Mouse (Mus musculus): ENCODE measurements around the gene Fbxo33.
"Not testable (repeated sequence)": the region's sequence is repeated elsewhere in the genome, so short reads cannot be mapped to it uniquely, and the experiment has no call there.

Fbxo33 gene

DNA sequence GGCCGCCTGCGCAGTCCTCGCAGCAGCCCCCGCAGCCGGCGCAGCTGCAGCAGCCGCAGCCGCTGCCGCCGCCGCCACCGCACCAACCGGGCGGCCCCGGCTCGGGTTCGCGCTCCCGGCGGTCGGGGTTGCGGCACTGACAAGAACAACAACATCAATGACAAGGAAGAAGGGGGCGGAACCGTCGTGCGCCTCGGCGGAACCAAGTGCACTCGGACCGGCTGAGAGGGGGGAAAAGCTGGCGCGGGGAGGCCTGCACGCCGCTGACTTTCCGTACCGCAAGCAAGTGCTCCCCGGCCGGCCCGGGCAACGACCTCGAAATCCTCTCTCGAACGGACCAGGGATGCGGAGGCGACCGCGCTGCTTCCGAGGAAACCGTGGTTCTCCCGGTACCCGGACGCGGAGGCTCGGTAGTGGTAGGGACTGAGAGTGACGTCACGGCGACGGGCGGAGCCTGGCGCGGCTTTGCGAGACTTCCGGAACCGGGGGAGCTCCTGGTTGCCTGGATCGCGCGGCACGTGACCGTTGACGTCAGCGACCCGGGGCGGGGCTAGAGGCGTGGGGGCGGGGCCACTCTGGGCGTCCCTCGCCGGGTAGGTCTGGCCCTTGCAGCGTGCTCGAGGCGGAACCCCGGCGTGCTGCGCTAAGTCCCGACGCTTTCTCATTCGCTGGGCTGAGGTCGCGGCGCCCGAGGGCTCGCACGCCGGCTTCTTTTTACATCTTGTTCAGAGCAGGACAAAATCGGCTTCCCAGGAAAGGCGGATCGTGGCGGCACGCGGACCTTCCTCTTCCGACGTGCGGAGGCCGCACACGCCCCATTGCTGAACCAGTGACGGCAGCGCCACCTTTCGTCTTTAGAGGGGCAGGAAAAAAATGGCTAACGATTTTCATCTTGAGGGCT, at the start of gene Fbxo33:
TSS of gene Fbxo33 (minus strand) at position 401 of the 901 bp plus-strand sequence.
- CTCF ChIA-PET: interaction anchor here (1.0 to 1.2 kb wide), 2 partner anchors 10 to 13 kb away, joined by 4 to 5 read pairs; no protein-coding TSS in a partner anchor

GRCm38 (mm10) chr12:59265942-59266231, 46.4 kb upstream of the Fbxo33 start:
- CTCF ChIA-PET: no interaction called here

- CTCF ChIA-PET: no interaction called here
These were observed 45.8 kb upstream of the Fbxo33 start for GRCm38 (mm10) chr12:59265207-59265941.

GRCm38 (mm10) chr12:59262841-59263240, 43.3 kb upstream of the Fbxo33 start:
- CTCF ChIA-PET: no interaction called here

DNA sequence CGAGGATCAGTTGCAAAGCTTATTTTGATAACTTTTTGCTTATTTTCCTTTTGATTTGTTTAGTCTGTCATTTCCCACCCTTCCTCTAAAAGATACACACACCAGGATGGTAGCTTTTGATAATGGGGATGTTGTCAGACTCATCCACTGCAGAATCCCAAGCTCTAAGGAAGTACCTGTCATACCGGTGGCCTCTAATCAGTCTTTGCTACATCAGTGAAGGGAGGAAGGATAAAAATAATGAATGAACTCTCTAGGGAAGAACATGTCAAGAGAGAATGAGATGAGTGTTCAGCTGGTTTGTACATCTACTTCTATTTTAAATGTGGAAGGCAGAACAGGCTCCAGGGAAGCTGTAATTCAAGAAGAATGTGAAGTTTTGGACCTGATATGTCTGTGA, 41.3 kb upstream of the Fbxo33 start:
- CTCF ChIA-PET: no interaction called here

DNA sequence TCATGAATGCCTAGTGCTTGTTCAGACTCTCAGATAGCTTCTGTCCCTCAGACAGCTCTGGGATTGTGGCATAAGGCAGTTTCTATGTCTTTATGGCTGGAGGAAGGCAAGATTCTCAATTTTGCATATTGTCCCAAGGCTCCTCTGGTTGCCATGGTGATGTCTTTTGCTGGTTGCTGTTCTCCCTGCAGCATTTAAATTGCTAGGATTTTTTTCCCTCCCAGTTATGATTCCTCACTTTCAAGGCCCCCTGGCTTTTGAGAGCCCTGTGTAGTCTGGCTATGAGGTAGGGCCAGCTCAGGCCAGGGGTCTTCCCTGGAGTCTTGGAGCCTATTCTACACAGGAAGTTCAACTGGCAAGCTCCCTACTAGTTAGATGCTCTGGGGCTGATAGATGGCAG, 40.8 kb upstream of the Fbxo33 start:
- CTCF ChIA-PET: no interaction called here

- CTCF ChIA-PET: no interaction called here
These were observed 39.5 kb upstream of the Fbxo33 start for GRCm38 (mm10) chr12:59259015-59259414.

- CTCF ChIA-PET: interaction anchor here (0.7 kb wide), 1 partner anchor 905 kb away, joined by 5 read pairs; no protein-coding TSS in a partner anchor
These were observed 30.8 kb upstream of the Fbxo33 start for GRCm38 (mm10) chr12:59250259-59250827.

DNA sequence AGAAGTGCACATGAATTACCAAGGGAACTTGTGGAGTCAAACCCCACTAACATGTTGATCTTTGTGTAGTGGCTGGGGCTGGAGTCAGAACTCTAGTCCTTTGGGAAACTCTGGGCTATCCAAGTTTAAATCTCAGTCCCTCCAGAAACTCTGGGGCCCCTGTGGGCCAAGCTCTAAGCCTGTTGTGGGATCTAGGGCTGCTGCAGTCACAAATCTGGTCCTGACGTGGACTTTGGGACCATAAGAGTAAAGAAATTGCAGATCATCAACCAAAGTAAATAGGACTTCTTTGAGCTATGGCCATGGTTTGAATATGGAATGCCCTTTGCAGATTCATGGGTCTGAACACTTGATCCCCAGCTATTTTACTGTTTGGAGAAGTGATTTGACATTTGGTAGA, 29.4 kb upstream of the Fbxo33 start:
- CTCF ChIA-PET: no interaction called here

GRCm38 (mm10) chr12:59241031-59241430, 21.5 kb upstream of the Fbxo33 start:
- CTCF ChIA-PET: not testable (repeated sequence)

GRCm38 (mm10) chr12:59238434-59238833, 18.9 kb upstream of the Fbxo33 start:
- CTCF ChIA-PET: no interaction called here

DNA sequence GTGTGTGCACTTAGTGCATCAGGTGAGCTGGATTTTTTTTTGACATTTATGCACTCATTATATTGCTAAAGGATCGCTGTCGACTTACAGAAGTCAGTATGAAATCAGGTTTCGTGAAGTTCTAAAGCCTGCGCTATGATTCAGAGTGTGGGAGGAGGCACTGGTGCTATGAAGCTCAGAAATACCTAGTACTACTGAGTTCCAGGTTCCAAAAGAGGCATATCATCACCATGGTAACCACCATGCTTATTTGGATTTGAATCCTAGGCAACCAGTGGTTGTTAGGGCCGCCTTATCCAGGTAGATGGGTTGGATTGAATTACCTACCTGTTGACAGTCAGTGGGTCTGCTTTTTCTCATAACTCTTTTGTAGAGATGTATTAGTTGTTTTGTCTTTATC, 8.9 kb upstream of the Fbxo33 start:
- CTCF ChIA-PET: no interaction called here

DNA sequence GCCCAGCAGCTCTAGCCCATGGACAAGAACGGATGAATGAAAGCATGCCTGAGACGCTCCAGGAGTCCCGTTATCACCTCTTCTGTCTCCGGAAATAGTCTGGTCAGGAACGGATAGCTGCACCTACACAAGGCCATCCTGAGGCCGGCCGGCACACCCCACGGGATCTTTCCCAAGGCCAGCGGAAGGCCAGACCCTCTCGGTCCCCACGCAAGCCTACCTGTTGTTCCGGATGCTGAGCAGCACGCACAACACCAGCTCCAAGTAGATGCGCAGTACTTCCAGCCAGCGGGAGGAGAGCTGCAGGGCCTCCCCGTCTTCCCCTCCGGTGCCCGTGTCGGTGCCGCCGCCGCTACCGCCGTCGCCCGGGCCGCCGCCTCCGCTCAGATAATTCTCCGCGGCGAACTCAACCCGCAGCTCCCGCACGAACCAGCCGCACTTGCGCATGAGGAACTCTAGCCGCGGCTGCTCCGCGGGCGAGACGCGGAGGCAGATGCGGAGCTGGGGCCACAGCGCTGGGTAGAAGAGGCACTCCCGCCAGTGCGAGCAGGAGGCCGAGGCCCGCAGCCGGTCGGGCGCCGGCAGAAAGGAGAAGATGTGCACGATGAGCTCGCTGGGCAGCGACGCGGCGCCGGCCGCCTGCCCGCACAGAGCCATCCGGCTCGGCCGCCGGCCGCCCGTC, 744 bp downstream of the Fbxo33 start:
- CTCF ChIA-PET: interaction anchor here (1.0 to 1.1 kb wide), 2 partner anchors 10 to 13 kb away, joined by 3 to 5 read pairs; no protein-coding TSS in a partner anchor

- CTCF ChIA-PET: interaction anchor here (0.6 kb wide), 1 partner anchor 875 kb away, joined by 3 read pairs; no protein-coding TSS in a partner anchor
These were observed 2.2 kb downstream of the Fbxo33 start for GRCm38 (mm10) chr12:59217331-59217730.

DNA sequence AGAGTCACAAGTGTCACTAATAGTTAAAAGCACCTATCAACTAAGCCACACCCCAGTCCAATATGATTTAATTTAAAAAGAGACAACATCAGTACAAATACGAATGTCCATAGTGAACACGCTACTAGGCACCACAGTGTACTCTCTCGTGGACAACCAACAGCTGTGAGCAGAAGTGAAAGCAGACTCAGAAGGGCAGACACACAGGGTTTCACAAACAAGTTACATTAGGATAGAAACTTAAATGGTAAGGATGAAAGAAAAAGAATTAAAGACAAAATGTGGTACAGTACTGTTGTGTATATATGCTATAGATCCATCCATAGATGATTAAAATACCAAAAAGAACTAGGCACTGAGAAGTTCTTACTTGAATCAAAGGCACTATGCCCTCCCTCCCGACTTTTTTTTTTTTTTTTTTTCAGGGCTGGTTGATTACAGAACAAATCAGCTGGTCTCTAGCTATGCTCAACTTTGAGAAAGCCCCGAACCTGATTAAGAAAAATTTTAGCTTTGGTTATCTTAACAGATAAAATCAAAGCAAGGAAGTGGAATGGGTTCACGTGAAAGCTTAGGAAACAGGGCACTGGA, 2.8 kb downstream of the Fbxo33 start:
- CTCF ChIA-PET: interaction anchor here (0.6 kb wide), 1 partner anchor 876 kb away, joined by 3 read pairs; no protein-coding TSS in a partner anchor

GRCm38 (mm10) chr12:59216176-59216575, 3.3 kb downstream of the Fbxo33 start:
- CTCF ChIA-PET: interaction anchor here (0.5 to 1.0 kb wide), 2 partner anchors 10 to 1377 kb away, joined by 3 to 4 read pairs; no protein-coding TSS in a partner anchor

DNA sequence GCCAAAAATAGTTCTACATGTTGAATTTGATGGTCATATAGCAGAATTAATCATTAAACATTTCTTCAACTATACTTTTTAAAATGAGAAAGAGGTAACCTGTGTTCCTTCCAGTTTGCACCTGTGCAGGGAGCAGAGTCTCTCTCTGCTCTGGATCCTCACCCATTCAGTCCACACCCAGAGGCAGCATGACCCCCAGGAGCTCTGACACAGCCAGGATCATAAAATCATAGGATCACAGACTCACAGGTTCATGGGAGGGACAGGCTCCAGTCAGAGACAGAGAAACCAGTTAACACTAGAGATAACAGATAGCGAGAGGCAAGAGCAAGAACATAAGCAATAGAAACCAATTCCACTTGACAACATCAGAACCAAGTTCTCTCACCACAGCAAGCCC, 11.7 kb downstream of the Fbxo33 start:
- CTCF ChIA-PET: interaction anchor here (0.6 kb wide), 1 partner anchor 150 kb away, joined by 3 read pairs; no protein-coding TSS in a partner anchor

DNA sequence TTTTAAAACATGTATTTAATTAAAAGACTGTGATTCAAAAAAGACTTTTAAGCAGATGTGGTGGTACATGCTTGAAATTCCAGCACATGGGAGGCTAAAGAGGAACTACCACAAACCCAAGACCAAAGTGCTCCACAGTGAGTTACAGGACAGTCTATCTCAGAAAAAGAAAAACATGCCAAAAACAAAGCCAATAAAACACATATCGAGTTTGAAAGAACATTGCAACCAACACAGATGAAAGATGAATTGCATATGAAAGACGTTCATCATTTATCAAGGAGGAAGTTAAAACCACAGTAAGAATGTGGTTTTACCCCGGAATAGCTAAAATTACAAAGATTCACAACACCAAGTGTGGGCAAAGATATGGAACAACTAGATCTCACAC, 12.5 kb downstream of the Fbxo33 start:
- CTCF ChIA-PET: interaction anchor here (1.8 kb wide), 1 partner anchor 8 kb away, joined by 4 read pairs; no protein-coding TSS in a partner anchor

DNA sequence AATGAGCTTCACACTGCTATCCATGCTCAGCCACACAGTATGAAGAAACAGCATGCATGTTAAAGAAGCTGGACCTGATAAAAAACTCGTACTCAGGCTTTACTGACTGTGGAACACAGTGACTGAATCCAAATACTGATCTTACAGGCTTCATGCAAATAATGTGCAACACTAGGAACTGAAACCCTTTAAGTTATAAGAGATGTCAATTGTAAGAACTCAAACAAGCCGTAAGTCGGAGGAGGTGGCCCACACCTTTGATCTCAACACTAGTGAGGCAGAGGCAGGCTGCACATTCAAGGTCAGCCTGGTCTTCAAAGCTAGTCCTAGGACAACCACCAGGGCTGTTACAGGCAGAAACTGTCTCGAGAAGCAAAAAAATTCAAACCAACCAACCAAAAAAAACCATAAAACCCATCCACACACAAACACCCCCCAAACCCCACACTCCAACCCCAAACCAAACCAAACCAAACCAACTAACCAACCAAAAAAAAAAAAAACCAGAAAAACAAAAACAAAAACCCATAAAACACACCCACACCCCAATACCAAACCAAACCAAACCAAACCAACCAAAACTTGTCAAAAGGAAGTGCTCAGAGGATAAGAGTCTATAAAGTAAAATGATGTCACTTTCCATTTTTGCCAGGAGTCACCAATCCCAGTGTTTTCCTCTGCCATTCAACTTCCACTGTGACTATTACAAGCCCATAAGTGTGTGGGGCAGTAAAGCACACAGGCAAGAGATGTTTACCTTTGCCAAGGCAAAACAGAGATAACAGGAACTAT, 13.1 kb downstream of the Fbxo33 start:
- CTCF ChIA-PET: interaction anchor here (1.2 to 1.8 kb wide), 3 partner anchors 9 to 14 kb away, joined by 3 to 4 read pairs (median 4); no protein-coding TSS in a partner anchor

- CTCF ChIA-PET: interaction anchor here (1.2 to 1.8 kb wide), 3 partner anchors 10 to 15 kb away, joined by 3 to 4 read pairs (median 4); no protein-coding TSS in a partner anchor
These were observed 14.0 kb downstream of the Fbxo33 start for GRCm38 (mm10) chr12:59205571-59205970.
